Comparison of ENCODE assay signal across 9 mouse cellular contexts in genomic region chr19:7171447-7171846, GRCm38 (mm10). TPM values are rescaled to one million over a fixed set of nuclear protein-coding genes. Genes with fewer than 3 reads are reported as not detected.
DNase-seq lines count a peak whose midpoint lies in the region; ATAC-seq and TF ChIP-seq lines count a peak whose summit lies in the region.
"Had no signal": no experiment of that assay in that cellular context is flagged by ENCODE, and none has a peak within 500 bp of the region (broad histone marks: within the 10 kb centered on the region; RNA-seq: fewer than 3 reads in every experiment).

No protein-coding gene starts in this region.

- H3K36me3 ChIP-seq in kidney, embryonic 16.5 days (ENCODE audit: insufficient read depth, low read length), result no peaks in the 10 kb centered on the region
- H3K36me3 ChIP-seq in embryonic facial prominence, embryonic 13.5 days, result no peaks in the 10 kb centered on the region
- H3K36me3 ChIP-seq: hindbrain, embryonic 15.5 days; stomach, embryonic 15.5 days had no signal

- peak; percentile 22; the same call in 1 of the 2 replicates for ATAC-seq in kidney, embryonic 16.5 days (ENCODE audit: low FRiP score, low TSS enrichment)
- ATAC-seq in Patski, result peak; percentile 36
- ATAC-seq in embryonic facial prominence, embryonic 13.5 days (ENCODE audit: insufficient number of reproducible peaks, insufficient read depth, low FRiP score, low TSS enrichment, low read depth), result no peak
- 0 out of 2 replicates have a peak, but pooled peaks have one; percentile 23 for ATAC-seq in megakaryocyte-erythroid progenitor cell, adult 5-6 weeks (replicated peaks; ENCODE audit: low FRiP score, low TSS enrichment, poor library complexity, severe bottlenecking)

- no peak overlapping the region for H3K4me2 ChIP-seq in kidney, embryonic 16.5 days (replicated peaks; ENCODE audit: low read depth, low read length)
- H3K4me2 ChIP-seq in embryonic facial prominence, embryonic 13.5 days, result 0 out of 2 replicates have a peak overlapping the region, but pooled peaks have one; percentile 5
- H3K4me2 ChIP-seq: stomach, embryonic 15.5 days had no signal

- no peak overlapping the region for H3K4me3 ChIP-seq in kidney, embryonic 16.5 days (ENCODE audit: low read length)
- H3K4me3 ChIP-seq in embryonic facial prominence, embryonic 13.5 days, result no peak overlapping the region
- H3K4me3 ChIP-seq: hindbrain, embryonic 15.5 days; stomach, embryonic 15.5 days had no signal

- peaks cover 17% of the 10 kb centered on the region for H3K27me3 ChIP-seq in kidney, embryonic 16.5 days (ENCODE audit: insufficient read depth, low read length)
- no peaks in the 10 kb centered on the region for H3K27me3 ChIP-seq in Patski
- H3K27me3 ChIP-seq in embryonic facial prominence, embryonic 13.5 days, result peaks cover 29% of the 10 kb centered on the region

- 0 out of 2 replicates have a peak overlapping the region, but pooled peaks have one; percentile 14 for H3K9ac ChIP-seq in kidney, embryonic 16.5 days (replicated peaks; ENCODE audit: low read length)
- no peak overlapping the region for H3K9ac ChIP-seq in embryonic facial prominence, embryonic 13.5 days
- H3K9ac ChIP-seq: hindbrain, embryonic 15.5 days; stomach, embryonic 15.5 days had no signal

- in situ Hi-C loops in Patski (cut with MboI; ENCODE audit: low pct_unique_long_range_greater_than_20kb), result no loop called here

- peaks cover 33% of the 10 kb centered on the region for H3K4me1 ChIP-seq in kidney, embryonic 16.5 days (ENCODE audit: insufficient read depth, low read length)
- H3K4me1 ChIP-seq in embryonic facial prominence, embryonic 13.5 days, result peaks cover 45% of the 10 kb centered on the region

- no peak overlapping the region for H3K27ac ChIP-seq in kidney, embryonic 16.5 days (ENCODE audit: low read length)
- 0 out of 2 replicates have a peak overlapping the region, but pooled peaks have one; percentile 45 for H3K27ac ChIP-seq in embryonic facial prominence, embryonic 13.5 days
- H3K27ac ChIP-seq: hindbrain, embryonic 15.5 days; stomach, embryonic 15.5 days had no signal

- CTCF ChIA-PET in Patski (lab: Charles Lee), result no interaction called here

- no peak for DNase-seq in kidney, postnatal 14 days
- no peak for DNase-seq in Patski (ENCODE audit: low read depth, low spot score)
- no peak for DNase-seq in ovary, postnatal 14 days (ENCODE audit: low spot score)
- DNase-seq in urinary bladder, postnatal 36 days (ENCODE audit: low spot score in 2 of 2), result no peak

- no peak for TF ChIP-seq CTCF in Patski (IDR thresholded peaks at IDR 0.05)

- WGBS in kidney, embryonic 16.5 days, result 16% methylated on average over 8 of the region's 8 CpGs
- 9% methylated on average over 8 of the region's 8 CpGs for WGBS in embryonic facial prominence, embryonic 13.5 days

- POLR2A ChIA-PET in Patski (lab: Charles Lee), result interaction anchor here (0.6 to 1.2 kb wide), 5 partner anchors 8 to 161 kb away, joined by 3 to 5 read pairs (median 3); partner anchors contain the start of genes Flrt1 and Otub1

- no peaks in the 10 kb centered on the region for H3K9me3 ChIP-seq in kidney, embryonic 16.5 days (ENCODE audit: low read length)
- H3K9me3 ChIP-seq in embryonic facial prominence, embryonic 13.5 days, result no peaks in the 10 kb centered on the region
- H3K9me3 ChIP-seq: hindbrain, embryonic 15.5 days; stomach, embryonic 15.5 days had no signal

RNA-seq across cellular contexts. Expression of gene Otub1, which starts 34.7 kb away (rescaled TPM):
- 231 and 241 TPM in 2 replicates for polyA plus RNA-seq in kidney, embryonic 16.5 days (2015; fragmentation: Nextera tagmentation; extraction: Ambion mirVana)
- polyA plus RNA-seq in Patski (2021), result 166 TPM
- 205 and 228 TPM in 2 replicates for polyA plus RNA-seq in embryonic facial prominence, embryonic 13.5 days (2015; fragmentation: Nextera tagmentation; extraction: Ambion mirVana)
- 51.9 and 60.3 TPM in 2 replicates for total RNA-seq in megakaryocyte-erythroid progenitor cell, adult 5-6 weeks (2014; fragmentation: Nextera tagmentation)
- 59.8 and 81.4 TPM in 2 replicates for total RNA-seq in megakaryocyte-erythroid progenitor cell, adult 5-6 weeks (2017)

RNA-seq across cellular contexts. Expression of gene Cox8a, which starts 46.0 kb away (rescaled TPM):
- 1,116 and 1,175 TPM in 2 replicates for polyA plus RNA-seq in kidney, embryonic 16.5 days (2015; fragmentation: Nextera tagmentation; extraction: Ambion mirVana)
- polyA plus RNA-seq in Patski (2021), result 1,740 TPM
- polyA plus RNA-seq in embryonic facial prominence, embryonic 13.5 days (2015; fragmentation: Nextera tagmentation; extraction: Ambion mirVana), result 789 and 891 TPM in 2 replicates
- 777 and 822 TPM in 2 replicates for total RNA-seq in megakaryocyte-erythroid progenitor cell, adult 5-6 weeks (2014; fragmentation: Nextera tagmentation)
- 576 and 680 TPM in 2 replicates for total RNA-seq in megakaryocyte-erythroid progenitor cell, adult 5-6 weeks (2017)
